Mouse (Mus musculus): ENCODE results near the gene Arhgap22. TPM values are rescaled to one million over a fixed set of nuclear protein-coding genes. Genes with fewer than 3 reads are reported as not detected.
A peak's percentile ranks its signal among the peaks of the same experiment; 100 is the strongest.

Gene Arhgap22
- total and polyA plus RNA-seq, 2 experiments from 2014 or later = 1.8 to 3.9 TPM

DNA sequence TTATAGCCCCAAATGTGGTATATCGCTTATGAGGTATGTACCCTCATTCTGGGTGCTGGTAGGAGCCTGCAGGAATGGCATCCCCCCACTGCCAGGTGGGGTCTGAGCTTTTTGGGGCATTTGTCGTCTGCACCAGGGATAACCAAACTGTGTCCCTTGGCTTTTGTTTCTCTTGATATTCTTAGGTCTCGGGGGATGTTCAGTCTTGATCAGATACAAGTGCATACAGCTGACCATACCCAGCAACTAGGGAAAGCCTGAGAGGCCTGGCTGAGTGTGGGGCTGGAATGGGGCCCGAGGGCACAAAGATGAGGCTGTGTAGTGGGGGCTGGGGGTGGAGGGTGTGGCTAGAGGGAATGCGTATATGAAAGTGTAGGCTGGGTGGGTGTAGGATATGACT, 149.8 kb downstream of the Arhgap22 start:
- DNase-seq (no peak), ATAC-seq (no peak)
- H3K27me3 ChIP-seq (ENCODE audit: insufficient read depth, low read length) = no peaks in the 10 kb centered on the region
- no peaks in the 10 kb centered on the region for H3K4me1 ChIP-seq (ENCODE audit: insufficient read depth)
- no peaks in the 10 kb centered on the region for H3K36me3 ChIP-seq (ENCODE audit: insufficient read depth)
- no peak overlapping the region for H3K4me3 ChIP-seq (ENCODE audit: low read depth, low read length)
- no peak for TF ChIP-seq CTCF (IDR thresholded peaks at IDR 0.05; ENCODE audit: low read depth)
- H3K9ac ChIP-seq = no peak overlapping the region
- no peaks in the 10 kb centered on the region for H3K9me3 ChIP-seq (ENCODE audit: low read length)
- no peak overlapping the region for H3K4me2 ChIP-seq (ENCODE audit: low read depth)
- 85% methylated on average over 5 of the region's 5 CpGs for WGBS
- no peak overlapping the region for H3K27ac ChIP-seq (ENCODE audit: low read depth, low read length)

DNA sequence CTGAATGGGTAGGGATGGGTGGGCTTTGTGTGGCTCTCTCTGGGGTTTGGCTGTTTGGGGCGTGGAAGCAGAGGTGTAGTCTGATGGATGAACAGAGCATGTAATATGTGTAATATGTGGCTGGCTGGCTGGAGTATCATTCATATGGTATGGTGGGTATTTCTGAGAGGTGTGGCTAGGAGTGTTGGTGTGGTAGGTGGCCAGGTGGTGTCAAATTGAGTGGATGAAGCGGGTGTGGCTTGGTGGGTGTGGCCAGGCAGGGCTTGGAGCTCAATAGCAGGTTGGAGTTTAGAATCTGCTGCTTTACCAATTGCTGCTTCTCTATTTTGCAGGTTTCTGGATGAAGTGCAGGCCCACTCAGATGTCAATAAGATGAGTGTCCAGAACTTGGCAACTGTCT, 150.2 kb downstream of the Arhgap22 start:
- TF ChIP-seq CTCF (IDR thresholded peaks at IDR 0.05; ENCODE audit: low read depth) = no peak
- Histone ChIP-seq H3K27me3 (ENCODE audit: insufficient read depth, low read length) (no peaks in the 10 kb centered on the region), H3K27ac (ENCODE audit: low read depth, low read length) (no peak overlapping the region), H3K9me3 (ENCODE audit: low read length) (no peaks in the 10 kb centered on the region), H3K4me1 (ENCODE audit: insufficient read depth) (no peaks in the 10 kb centered on the region), H3K36me3 (ENCODE audit: insufficient read depth) (no peaks in the 10 kb centered on the region), H3K4me2 (ENCODE audit: low read depth) (no peak overlapping the region), H3K4me3 (ENCODE audit: low read depth, low read length) (no peak overlapping the region), H3K9ac (no peak overlapping the region)
- 88% methylated on average over 2 of the region's 2 CpGs for WGBS
- DNase-seq = no peak
- no peak for ATAC-seq

DNA sequence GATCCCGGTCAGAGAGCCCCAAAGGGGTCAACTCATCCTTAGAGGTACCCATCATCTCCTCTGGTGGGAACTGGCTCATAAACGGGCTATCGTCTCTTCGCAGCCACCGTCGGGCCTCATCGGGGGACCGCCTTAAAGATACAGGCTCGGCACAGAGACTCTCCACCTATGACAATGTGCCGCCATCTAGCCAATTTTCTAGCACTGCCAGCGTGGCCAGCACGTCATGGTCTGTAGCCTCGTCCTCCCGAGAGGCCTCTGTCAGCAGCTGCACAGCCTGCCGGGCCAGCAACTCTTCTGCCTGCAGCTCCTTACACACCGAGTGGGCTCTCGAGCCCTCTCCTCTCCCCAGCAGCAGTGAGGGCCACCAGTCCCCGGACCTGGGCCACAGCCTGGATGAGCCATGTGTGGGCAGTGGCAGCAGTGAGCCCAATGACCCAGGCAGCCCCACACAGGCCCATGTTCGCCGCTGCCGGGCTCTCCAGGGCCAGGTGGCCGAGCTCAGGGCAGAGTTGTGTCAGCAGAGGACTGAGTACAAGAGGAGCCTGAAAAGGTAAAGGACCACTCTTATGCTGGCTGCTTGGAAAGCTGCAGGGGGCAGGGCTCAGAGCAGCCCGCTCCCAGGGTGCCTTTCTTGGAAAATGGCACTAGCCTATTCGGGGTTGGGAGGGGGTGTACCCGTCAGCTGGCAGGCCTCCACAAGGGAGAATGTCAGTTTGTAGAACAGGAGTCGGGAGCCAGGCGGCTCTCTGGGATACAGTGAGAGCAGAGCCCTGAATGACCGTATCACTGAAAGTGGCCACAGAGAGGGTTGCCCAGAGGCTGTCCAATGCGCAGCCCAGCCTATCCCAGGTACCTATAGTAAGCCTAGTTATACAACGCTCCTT, 153.3 kb downstream of the Arhgap22 start:
- H3K27ac ChIP-seq (ENCODE audit: low read depth, low read length) = no peak overlapping the region
- H3K4me3 ChIP-seq (ENCODE audit: low read depth, low read length) = no peak overlapping the region
- H3K27me3 ChIP-seq (ENCODE audit: insufficient read depth, low read length) = no peaks in the 10 kb centered on the region
- peak; percentile 37 for DNase-seq
- no peak overlapping the region for H3K4me2 ChIP-seq (ENCODE audit: low read depth)
- H3K36me3 ChIP-seq (ENCODE audit: insufficient read depth) = no peaks in the 10 kb centered on the region
- H3K9ac ChIP-seq = no peak overlapping the region
- ATAC-seq = no peak
- WGBS = 74% methylated on average over 30 of the region's 30 CpGs
- no peaks in the 10 kb centered on the region for H3K9me3 ChIP-seq (ENCODE audit: low read length)
- H3K4me1 ChIP-seq (ENCODE audit: insufficient read depth) = no peaks in the 10 kb centered on the region
- no peak for TF ChIP-seq CTCF (IDR thresholded peaks at IDR 0.05; ENCODE audit: low read depth)

DNA sequence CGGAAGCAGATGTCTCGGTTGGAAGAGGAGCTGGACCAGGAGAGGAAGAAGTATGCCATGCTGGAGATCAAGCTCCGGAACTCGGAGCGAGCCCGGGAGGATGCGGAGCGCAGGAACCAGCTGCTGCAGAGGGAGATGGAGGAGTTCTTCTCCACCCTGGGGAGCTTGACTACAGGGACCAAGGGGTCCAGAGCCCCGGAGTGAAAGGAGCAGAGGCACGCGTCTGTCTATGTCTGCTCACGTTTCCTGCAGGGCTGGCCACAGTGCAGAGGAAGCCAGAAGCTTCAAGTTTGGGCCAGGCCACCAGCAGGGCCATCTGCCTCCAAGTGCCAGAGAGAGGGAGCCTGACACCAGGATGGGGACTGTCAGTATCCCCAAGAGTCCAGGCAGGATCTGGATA, 155.5 kb downstream of the Arhgap22 start:
- ATAC-seq = no peak
- no peak for DNase-seq
- Histone ChIP-seq H3K4me1 (ENCODE audit: insufficient read depth) (no peaks in the 10 kb centered on the region), H3K9ac (no peak overlapping the region), H3K9me3 (ENCODE audit: low read length) (no peaks in the 10 kb centered on the region), H3K4me2 (ENCODE audit: low read depth) (no peak overlapping the region), H3K36me3 (ENCODE audit: insufficient read depth) (no peaks in the 10 kb centered on the region), H3K27ac (ENCODE audit: low read depth, low read length) (no peak overlapping the region), H3K27me3 (ENCODE audit: insufficient read depth, low read length) (no peaks in the 10 kb centered on the region), H3K4me3 (ENCODE audit: low read depth, low read length) (no peak overlapping the region)
- 91% methylated on average over 12 of the region's 12 CpGs for WGBS
- no peak for TF ChIP-seq CTCF (IDR thresholded peaks at IDR 0.05; ENCODE audit: low read depth)

- H3K4me1 ChIP-seq (ENCODE audit: insufficient read depth) = no peaks in the 10 kb centered on the region
- DNase-seq (no peak), ATAC-seq (no peak)
- H3K27ac ChIP-seq (ENCODE audit: low read depth, low read length) = no peak overlapping the region
- no peaks in the 10 kb centered on the region for H3K36me3 ChIP-seq (ENCODE audit: insufficient read depth)
- TF ChIP-seq CTCF (IDR thresholded peaks at IDR 0.05; ENCODE audit: low read depth) = no peak
- H3K9me3 ChIP-seq (ENCODE audit: low read length) = no peaks in the 10 kb centered on the region
- H3K4me2 ChIP-seq (ENCODE audit: low read depth) = no peak overlapping the region
- no peaks in the 10 kb centered on the region for H3K27me3 ChIP-seq (ENCODE audit: insufficient read depth, low read length)
- H3K9ac ChIP-seq = no peak overlapping the region
- WGBS = 16% methylated on average over 7 of the region's 7 CpGs
- H3K4me3 ChIP-seq (ENCODE audit: low read depth, low read length) = no peak overlapping the region
Measured at GRCm38 (mm10) chr14:33370056-33370455, 156.2 kb downstream of the Arhgap22 start.

DNA sequence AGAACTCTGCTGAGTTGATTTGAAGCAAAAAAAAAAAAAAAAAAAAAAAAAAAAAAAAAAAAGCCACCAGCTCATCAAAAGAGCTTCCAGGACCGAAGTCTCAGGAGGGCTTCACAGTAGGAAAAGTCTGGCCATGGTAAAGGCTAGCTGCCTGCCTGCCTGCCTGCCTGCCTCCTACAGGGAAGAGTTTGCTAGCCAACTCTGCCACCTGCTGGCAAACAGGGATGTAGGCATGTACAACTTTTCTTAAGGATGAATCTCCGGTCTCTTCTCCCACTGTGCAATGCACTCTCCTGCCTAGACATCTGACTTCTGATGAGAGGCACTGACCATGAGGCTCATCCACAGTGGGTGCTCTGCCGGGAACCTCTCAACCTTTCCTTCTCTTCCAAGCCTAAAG, 157.4 kb downstream of the Arhgap22 start:
- WGBS = 23% methylated on average over 3 of the region's 3 CpGs
- DNase-seq = peak; percentile 80
- no peak overlapping the region for H3K9ac ChIP-seq

GRCm38 (mm10) chr14:33373271-33373670, 159.4 kb downstream of the Arhgap22 start:
- no peak overlapping the region for H3K9ac ChIP-seq
- TF ChIP-seq CTCF (IDR thresholded peaks at IDR 0.05; ENCODE audit: low read depth) = no peak
- peaks cover 7% of the 10 kb centered on the region; the same call in 1 of the 2 replicates for H3K36me3 ChIP-seq (ENCODE audit: insufficient read depth)
- no peak for ATAC-seq
- no peak overlapping the region for H3K4me2 ChIP-seq (ENCODE audit: low read depth)
- no peak overlapping the region for H3K27ac ChIP-seq (ENCODE audit: low read depth, low read length)
- H3K4me1 ChIP-seq (ENCODE audit: insufficient read depth) = no peaks in the 10 kb centered on the region
- DNase-seq = no peak
- WGBS = 68% methylated on average over 1 of the region's 1 CpGs
- no peak overlapping the region for H3K4me3 ChIP-seq (ENCODE audit: low read depth, low read length)
- no peaks in the 10 kb centered on the region for H3K9me3 ChIP-seq (ENCODE audit: low read length)
- no peaks in the 10 kb centered on the region for H3K27me3 ChIP-seq (ENCODE audit: insufficient read depth, low read length)

More for the DNA sequence above, 157.4 kb downstream of the Arhgap22 start:
- no peaks in the 10 kb centered on the region for H3K27me3 ChIP-seq (ENCODE audit: insufficient read depth, low read length)
- no peaks in the 10 kb centered on the region for H3K9me3 ChIP-seq (ENCODE audit: low read length)
- ATAC-seq = peak; percentile 67
- H3K36me3 ChIP-seq (ENCODE audit: insufficient read depth) = peaks cover 7% of the 10 kb centered on the region; the same call in 1 of the 2 replicates
- H3K4me3 ChIP-seq (ENCODE audit: low read depth, low read length) = no peak overlapping the region
- H3K27ac ChIP-seq (ENCODE audit: low read depth, low read length) = no peak overlapping the region
- no peak overlapping the region for H3K4me2 ChIP-seq (ENCODE audit: low read depth)
- no peaks in the 10 kb centered on the region for H3K4me1 ChIP-seq (ENCODE audit: insufficient read depth)
- TF ChIP-seq CTCF (IDR thresholded peaks at IDR 0.05; ENCODE audit: low read depth) = peak; percentile 92

All from forebrain, postnatal 0 days (tissue).